Mouse (Mus musculus) heart, adult 2 months (tissue): ENCODE measurements around the gene Stk4.

ENCODE experiments used
- CTCF ChIP-seq: fragments of 200-600 bp; IDR thresholded peaks from 2 replicates; pipeline ENCODE4 v1.8.1; 2022; ENCODE audit warnings: antibody characterized with exemption, mild to moderate bottlenecking, moderate library complexity
- EP300 ChIP-seq: fragments of 200-500 bp; IDR thresholded peaks from 2 replicates; pipeline ENCODE4 v1.6.1; 2011; ENCODE audit warnings: low read depth, low read length, control low read depth; ENCODE audit not compliant: insufficient read depth
- POLR2A ChIP-seq: fragments of 200-500 bp; IDR thresholded peaks from 2 replicates; pipeline ENCODE4 v1.6.1; 2011; ENCODE audit warnings: mild to moderate bottlenecking, low read depth, low read length, control low read depth; ENCODE audit not compliant: insufficient read depth

DNA sequence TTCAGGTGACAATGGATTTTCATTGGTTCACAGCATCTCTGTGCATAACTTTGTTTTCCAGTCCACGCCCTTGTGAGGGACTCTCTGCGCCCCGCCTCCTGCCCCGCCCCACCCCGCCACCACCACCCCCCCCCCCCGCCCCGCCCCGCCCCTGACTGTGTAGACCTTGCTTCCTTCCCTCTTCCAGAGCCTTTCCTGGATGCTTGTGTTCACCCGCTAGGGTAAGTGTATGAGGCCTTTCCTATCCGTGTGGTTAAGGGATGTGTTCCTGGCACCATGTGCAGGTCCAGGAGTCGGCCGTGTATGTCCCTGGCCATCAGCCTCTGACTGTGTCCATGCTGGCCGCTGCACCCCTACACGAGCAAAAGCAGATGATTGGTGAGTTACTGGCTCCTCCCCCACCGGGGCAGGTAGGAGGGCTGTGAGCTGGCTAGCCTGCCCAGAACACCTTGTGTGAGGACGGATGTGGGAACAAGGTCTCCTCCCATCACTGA is 22.9 kb upstream of the Stk4 start:
- no peak for TF ChIP-seq CTCF
- TF ChIP-seq POLR2A, result no peak
- no peak for TF ChIP-seq EP300
